Mouse (Mus musculus): ENCODE measurements at regions not wholly inside any gene's neighbourhood (a gene's known extent, or its start where the extent isn't known, plus 50 kb on each side); places are given as distances from the start of the nearest gene placed in this dataset.

GRCm38 (mm10) chr7:121214181-121214580, 132.7 kb downstream of the Otoa start:
- DNase-seq (ENCODE audit: low spot score in 2 of 2): no peak

- DNase-seq (ENCODE audit: low spot score in 2 of 2): no peak
Measured at GRCm38 (mm10) chr7:121215032-121215431, 133.6 kb downstream of the Otoa start.

- no peak for DNase-seq (ENCODE audit: low spot score in 2 of 2)
Measured at GRCm38 (mm10) chr7:121215735-121216134, 134.3 kb downstream of the Otoa start.

- DNase-seq (ENCODE audit: low spot score in 2 of 2): no peak
Measured at GRCm38 (mm10) chr7:121218031-121218430, 136.6 kb downstream of the Otoa start.

GRCm38 (mm10) chr7:121221158-121221557, 139.7 kb downstream of the Otoa start:
- DNase-seq (ENCODE audit: low spot score in 2 of 2): no peak

- no peak for DNase-seq (ENCODE audit: low spot score in 2 of 2)
Measured at GRCm38 (mm10) chr7:121231881-121232280, 150.4 kb downstream of the Otoa start.

GRCm38 (mm10) chr7:121234831-121235230, 153.4 kb downstream of the Otoa start:
- DNase-seq (ENCODE audit: low spot score in 2 of 2): no peak

- no peak for DNase-seq (ENCODE audit: low spot score in 2 of 2)
Measured at GRCm38 (mm10) chr7:121239731-121240130, 151.9 kb upstream of the Hs3st2 start.

GRCm38 (mm10) chr7:121247845-121248244, 143.8 kb upstream of the Hs3st2 start:
- DNase-seq (ENCODE audit: low spot score in 2 of 2): no peak

- no peak for DNase-seq (ENCODE audit: low spot score in 2 of 2)
Measured at GRCm38 (mm10) chr7:121257466-121257865, 134.2 kb upstream of the Hs3st2 start.

GRCm38 (mm10) chr7:121258826-121259496, 132.7 kb upstream of the Hs3st2 start:
- peak in 1 of 2 experiments; percentile 10 for DNase-seq (ENCODE audit: low spot score in 2 of 2)

GRCm38 (mm10) chr7:121259497-121260009, 132.1 kb upstream of the Hs3st2 start:
- DNase-seq (ENCODE audit: low spot score in 2 of 2): no peak

- peak in 1 of 2 experiments; percentile 1 for DNase-seq (ENCODE audit: low spot score in 2 of 2)
Measured at GRCm38 (mm10) chr7:121269358-121269757, 122.3 kb upstream of the Hs3st2 start.

GRCm38 (mm10) chr7:121280597-121280996, 111.1 kb upstream of the Hs3st2 start:
- no peak for DNase-seq (ENCODE audit: low spot score in 2 of 2)

GRCm38 (mm10) chr7:121282154-121282553, 109.5 kb upstream of the Hs3st2 start:
- DNase-seq (ENCODE audit: low spot score in 2 of 2): no peak

GRCm38 (mm10) chr7:121289737-121290136, 101.9 kb upstream of the Hs3st2 start:
- no peak for DNase-seq (ENCODE audit: low spot score in 2 of 2)

GRCm38 (mm10) chr7:121296151-121296695, 95.4 kb upstream of the Hs3st2 start:
- DNase-seq (ENCODE audit: low spot score in 2 of 2): no peak

GRCm38 (mm10) chr7:121312961-121313587, 78.6 kb upstream of the Hs3st2 start:
- DNase-seq (ENCODE audit: low spot score in 2 of 2): no peak

GRCm38 (mm10) chr7:121314521-121314920, 77.1 kb upstream of the Hs3st2 start:
- no peak for DNase-seq (ENCODE audit: low spot score in 2 of 2)

- no peak for DNase-seq (ENCODE audit: low spot score in 2 of 2)
Measured at GRCm38 (mm10) chr7:121329274-121329673, 62.4 kb upstream of the Hs3st2 start.

- DNase-seq (ENCODE audit: low spot score in 2 of 2): no peak
Measured at GRCm38 (mm10) chr7:121332532-121332931, 59.1 kb upstream of the Hs3st2 start.

GRCm38 (mm10) chr7:121335390-121336109, 56.1 kb upstream of the Hs3st2 start:
- no peak for DNase-seq (ENCODE audit: low spot score in 2 of 2)

All from spleen, postnatal 36 days (tissue).